In genomic region chr3:89416158-89416557, GRCm38 (mm10) we compare ENCODE assay signal across 19 mouse cellular contexts. TPM values are rescaled to one million over a fixed set of nuclear protein-coding genes. Genes with fewer than 3 reads are reported as not detected.
A peak's percentile ranks its signal among the peaks of the same experiment; 100 is the strongest.
DNase-seq lines count a peak whose midpoint lies in the region; ATAC-seq and TF ChIP-seq lines count a peak whose summit lies in the region.
"Had no signal": no experiment of that assay in that cellular context is flagged by ENCODE, and none has a peak within 500 bp of the region (broad histone marks: within the 10 kb centered on the region; RNA-seq: fewer than 3 reads in every experiment).

No protein-coding gene starts in this region.

- H3K36me3 ChIP-seq in forebrain, embryonic 14.5 days (ENCODE audit: control insufficient read depth, insufficient read depth, low read length): peaks cover 23% of the 10 kb centered on the region
- H3K36me3 ChIP-seq in forebrain, embryonic 16.5 days (ENCODE audit: control insufficient read depth, insufficient read depth): peaks cover 9% of the 10 kb centered on the region; the same call in 1 of the 2 replicates
- peaks cover 32% of the 10 kb centered on the region for H3K36me3 ChIP-seq in lung, embryonic 14.5 days (ENCODE audit: insufficient read depth)
- peaks cover 22% of the 10 kb centered on the region for H3K36me3 ChIP-seq in ES-E14 (ENCODE audit: control insufficient read depth, insufficient read depth, low read length, poor library complexity, severe bottlenecking)
- peaks cover 29% of the 10 kb centered on the region for H3K36me3 ChIP-seq in limb, embryonic 15.5 days

- no peak overlapping the region for H3K9ac ChIP-seq in forebrain, embryonic 14.5 days (ENCODE audit: low read length)
- H3K9ac ChIP-seq in forebrain, embryonic 16.5 days (replicated peaks; ENCODE audit: low read depth, low read length): no peak overlapping the region
- H3K9ac ChIP-seq in lung, embryonic 14.5 days: no peak overlapping the region
- peak overlapping the region; percentile 1; the same call in 1 of the 2 replicates for H3K9ac ChIP-seq in ES-E14 (ENCODE audit: insufficient read depth, low read depth, low read length, poor library complexity, severe bottlenecking)
- no peak overlapping the region for H3K9ac ChIP-seq in limb, embryonic 15.5 days
- H3K9ac ChIP-seq: hindbrain, embryonic 13.5 days had no signal

- no peak for TF ChIP-seq CTCF in lung, embryonic 14.5 days (IDR thresholded peaks at IDR 0.05; ENCODE audit: low read depth)

- no peak overlapping the region for H3K27ac ChIP-seq in forebrain, embryonic 14.5 days (ENCODE audit: low read depth, low read length)
- no peak overlapping the region for H3K27ac ChIP-seq in forebrain, embryonic 16.5 days (ENCODE audit: low read length)
- H3K27ac ChIP-seq in lung, embryonic 14.5 days (ENCODE audit: low read depth): no peak overlapping the region
- no peak overlapping the region for H3K27ac ChIP-seq in ES-E14 (ENCODE audit: insufficient read depth, low read depth, low read length, poor library complexity, severe bottlenecking)
- H3K27ac ChIP-seq in limb, embryonic 15.5 days: no peak overlapping the region
- H3K27ac ChIP-seq: hindbrain, embryonic 13.5 days had no signal

- no peaks in the 10 kb centered on the region for H3K9me3 ChIP-seq in forebrain, embryonic 14.5 days (replicated peaks; ENCODE audit: control insufficient read depth, low read length)
- H3K9me3 ChIP-seq in forebrain, embryonic 16.5 days (ENCODE audit: control insufficient read depth, low read length): no peaks in the 10 kb centered on the region
- H3K9me3 ChIP-seq in lung, embryonic 14.5 days (ENCODE audit: low read depth, low read length): no peaks in the 10 kb centered on the region
- no peaks in the 10 kb centered on the region for H3K9me3 ChIP-seq in ES-E14 (ENCODE audit: control insufficient read depth, insufficient read depth, low read depth, low read length)
- no peaks in the 10 kb centered on the region for H3K9me3 ChIP-seq in limb, embryonic 15.5 days
- H3K9me3 ChIP-seq: hindbrain, embryonic 13.5 days had no signal

- H3K4me3 ChIP-seq in forebrain, embryonic 14.5 days (ENCODE audit: low read depth, low read length): no peak overlapping the region
- no peak overlapping the region for H3K4me3 ChIP-seq in forebrain, embryonic 16.5 days (replicated peaks; ENCODE audit: low read length)
- 0 out of 2 replicates have a peak overlapping the region, but pooled peaks have one; percentile 55 for H3K4me3 ChIP-seq in lung, embryonic 14.5 days (ENCODE audit: low read depth, low read length)
- peak overlapping the region in 1 of 2 experiments; percentile 15; a peak in 1 of 4 replicates for H3K4me3 ChIP-seq in ES-E14 (ENCODE audit: insufficient read depth in 1 of 2, low read depth in 1 of 2, low read length in 2 of 2, poor library complexity in 1 of 2, severe bottlenecking in 1 of 2)
- no peak overlapping the region for H3K4me3 ChIP-seq in limb, embryonic 15.5 days

- in situ Hi-C loops in ES-E14 (cut with MboI; ENCODE audit: low sequenced_read_pairs in 2 of 2, unreplicated experiment in 2 of 2): no loop called here

- H3K4me2 ChIP-seq in forebrain, embryonic 14.5 days (ENCODE audit: low read length): 0 out of 2 replicates have a peak overlapping the region, but pooled peaks have one; percentile 81
- H3K4me2 ChIP-seq in forebrain, embryonic 16.5 days (ENCODE audit: low read length): no peak overlapping the region
- H3K4me2 ChIP-seq in lung, embryonic 14.5 days: peak overlapping the region; percentile 86
- 0 out of 2 replicates have a peak overlapping the region, but pooled peaks have one; percentile 70 for H3K4me2 ChIP-seq in limb, embryonic 15.5 days

- peaks cover 15% of the 10 kb centered on the region for H3K4me1 ChIP-seq in forebrain, embryonic 14.5 days (ENCODE audit: control insufficient read depth, insufficient read depth, low read length)
- H3K4me1 ChIP-seq in forebrain, embryonic 16.5 days (replicated peaks; ENCODE audit: control insufficient read depth, insufficient read depth, low read length): peaks cover 27% of the 10 kb centered on the region
- peaks cover 17% of the 10 kb centered on the region for H3K4me1 ChIP-seq in lung, embryonic 14.5 days (ENCODE audit: insufficient read depth)
- peaks cover 7 to 9% of the 10 kb centered on the region in 2 experiments; a peak in 2 of 4 replicates for H3K4me1 ChIP-seq in ES-E14 (ENCODE audit: control insufficient read depth in 2 of 2, insufficient read depth in 2 of 2, low read length in 2 of 2, poor library complexity in 1 of 2)
- peaks cover 30% of the 10 kb centered on the region for H3K4me1 ChIP-seq in limb, embryonic 15.5 days

- DNase-seq in forebrain, embryonic 14.5 days (ENCODE audit: low spot score): no peak
- DNase-seq in lung, embryonic 14.5 days: no peak
- no peak for DNase-seq in lung, postnatal 14 days
- no peak for DNase-seq in ES-E14 (ENCODE audit: low read depth, low spot score)
- DNase-seq in cerebellum, postnatal 36 days: no peak
- no peak for DNase-seq in cerebellum, adult 18-20 months
- DNase-seq: heart, adult 18-20 months; kidney, postnatal 25 days; lung, postnatal 36 days; right cerebral cortex, adult 18-20 months; spleen, adult 18-20 months had no signal

- 95% methylated on average over 8 of the region's 8 CpGs for WGBS in forebrain, embryonic 14.5 days
- 97% methylated on average over 8 of the region's 8 CpGs for WGBS in forebrain, embryonic 16.5 days
- 95% methylated on average over 8 of the region's 8 CpGs for WGBS in lung, embryonic 14.5 days
- WGBS in limb, embryonic 15.5 days: 92% methylated on average over 8 of the region's 8 CpGs

- no peak for ATAC-seq in forebrain, embryonic 14.5 days
- no peak for ATAC-seq in forebrain, embryonic 16.5 days
- ATAC-seq in lung, embryonic 14.5 days (ENCODE audit: insufficient read depth): no peak
- ATAC-seq in limb, embryonic 15.5 days (ENCODE audit: insufficient number of reproducible peaks, low FRiP score, low TSS enrichment, low read depth): no peak
- ATAC-seq: intestine, embryonic 16.5 days had no signal

- no peaks in the 10 kb centered on the region for H3K27me3 ChIP-seq in forebrain, embryonic 14.5 days (replicated peaks; ENCODE audit: control insufficient read depth, insufficient read depth, low read length)
- H3K27me3 ChIP-seq in forebrain, embryonic 16.5 days (replicated peaks; ENCODE audit: control insufficient read depth, insufficient read depth, low read length): no peaks in the 10 kb centered on the region
- H3K27me3 ChIP-seq in lung, embryonic 14.5 days (ENCODE audit: insufficient read depth, low read length): no peaks in the 10 kb centered on the region
- no peaks in the 10 kb centered on the region for H3K27me3 ChIP-seq in limb, embryonic 15.5 days
- H3K27me3 ChIP-seq: hindbrain, embryonic 13.5 days had no signal

TF ChIP-seq in ES-E14, 5 proteins besides CTCF, POLR2A, EP300 and RAD21:
- no peak for TF ChIP-seq HCFC1 (IDR thresholded peaks at IDR 0.05; ENCODE audit: borderline replicate concordance, insufficient read depth, low read length)

RNA-seq across cellular contexts. Expression of gene Cks1b, which starts 2.0 kb away (rescaled TPM):
- 200 and 269 TPM in 2 replicates for polyA plus RNA-seq in forebrain, embryonic 14.5 days (2014; fragmentation: Nextera tagmentation; extraction: Ambion mirVana)
- polyA plus RNA-seq in forebrain, embryonic 16.5 days (2015; fragmentation: Nextera tagmentation; extraction: Ambion mirVana): 139 and 156 TPM in 2 replicates
- 655 and 692 TPM in 2 replicates for polyA plus RNA-seq in lung, embryonic 14.5 days (2014; fragmentation: Nextera tagmentation; extraction: Ambion mirVana)
- 162 and 190 TPM in 2 replicates for total RNA-seq in ES-E14 (2012; rRNA removed)
- 340 and 365 TPM in 2 replicates for polyA plus RNA-seq in limb, embryonic 15.5 days (2015; fragmentation: Nextera tagmentation; extraction: Ambion mirVana)

RNA-seq across cellular contexts. Expression of gene Shc1, which starts 2.1 kb away (rescaled TPM):
- 9.9 and 11.8 TPM in 2 replicates for polyA plus RNA-seq in forebrain, embryonic 14.5 days (2014; fragmentation: Nextera tagmentation; extraction: Ambion mirVana)
- polyA plus RNA-seq in forebrain, embryonic 16.5 days (2015; fragmentation: Nextera tagmentation; extraction: Ambion mirVana): 14.4 and 17.2 TPM in 2 replicates
- 69.5 and 75.2 TPM in 2 replicates for polyA plus RNA-seq in lung, embryonic 14.5 days (2014; fragmentation: Nextera tagmentation; extraction: Ambion mirVana)
- total RNA-seq in ES-E14 (2012; rRNA removed): 66.9 and 72.0 TPM in 2 replicates
- polyA plus RNA-seq in limb, embryonic 15.5 days (2015; fragmentation: Nextera tagmentation; extraction: Ambion mirVana): 108 and 112 TPM in 2 replicates

RNA-seq across cellular contexts. Expression of gene Flad1, which starts 4.5 kb away (rescaled TPM):
- polyA plus RNA-seq in forebrain, embryonic 14.5 days (2014; fragmentation: Nextera tagmentation; extraction: Ambion mirVana): 34.9 and 41.0 TPM in 2 replicates
- polyA plus RNA-seq in forebrain, embryonic 16.5 days (2015; fragmentation: Nextera tagmentation; extraction: Ambion mirVana): 43.6 and 46.7 TPM in 2 replicates
- 18.1 and 18.2 TPM in 2 replicates for polyA plus RNA-seq in lung, embryonic 14.5 days (2014; fragmentation: Nextera tagmentation; extraction: Ambion mirVana)
- total RNA-seq in ES-E14 (2012; rRNA removed): 20.3 and 20.9 TPM in 2 replicates
- polyA plus RNA-seq in limb, embryonic 15.5 days (2015; fragmentation: Nextera tagmentation; extraction: Ambion mirVana): 27.1 and 31.0 TPM in 2 replicates

RNA-seq across cellular contexts. Expression of gene Lenep, which starts 13.6 kb away (rescaled TPM):
- polyA plus RNA-seq in forebrain, embryonic 14.5 days (2014; fragmentation: Nextera tagmentation; extraction: Ambion mirVana): not detected in 2 replicates
- 0.77 TPM in 1 of 2 replicates, not detected in the other for polyA plus RNA-seq in forebrain, embryonic 16.5 days (2015; fragmentation: Nextera tagmentation; extraction: Ambion mirVana)
- polyA plus RNA-seq in lung, embryonic 14.5 days (2014; fragmentation: Nextera tagmentation; extraction: Ambion mirVana): 0.19 and 0.33 TPM in 2 replicates
- not detected in 2 replicates for total RNA-seq in ES-E14 (2012; rRNA removed)
- not detected in 2 replicates for polyA plus RNA-seq in limb, embryonic 15.5 days (2015; fragmentation: Nextera tagmentation; extraction: Ambion mirVana)
- total RNA-seq: adrenal gland, postnatal 4 days; monocyte, adult 5-6 weeks had no signal
- polyA plus RNA-seq: C2C12; embryonic facial prominence, embryonic 14.5 days; intestine, embryonic 16.5 days had no signal

RNA-seq across cellular contexts. Expression of gene Pygo2, which starts 13.9 kb away (rescaled TPM):
- polyA plus RNA-seq in forebrain, embryonic 14.5 days (2014; fragmentation: Nextera tagmentation; extraction: Ambion mirVana): 35.2 and 41.1 TPM in 2 replicates
- 40.0 and 43.7 TPM in 2 replicates for polyA plus RNA-seq in forebrain, embryonic 16.5 days (2015; fragmentation: Nextera tagmentation; extraction: Ambion mirVana)
- 54.0 and 56.8 TPM in 2 replicates for polyA plus RNA-seq in lung, embryonic 14.5 days (2014; fragmentation: Nextera tagmentation; extraction: Ambion mirVana)
- total RNA-seq in ES-E14 (2012; rRNA removed): 39.2 and 50.3 TPM in 2 replicates
- polyA plus RNA-seq in limb, embryonic 15.5 days (2015; fragmentation: Nextera tagmentation; extraction: Ambion mirVana): 37.1 and 43.7 TPM in 2 replicates
